Mouse (Mus musculus): ENCODE results near the gene Qpct. TPM values are rescaled to one million over a fixed set of nuclear protein-coding genes. Genes with fewer than 3 reads are reported as not detected.

Qpct gene
- polyA plus RNA-seq, 2 experiments = 5.1 to 8.8 TPM

DNA sequence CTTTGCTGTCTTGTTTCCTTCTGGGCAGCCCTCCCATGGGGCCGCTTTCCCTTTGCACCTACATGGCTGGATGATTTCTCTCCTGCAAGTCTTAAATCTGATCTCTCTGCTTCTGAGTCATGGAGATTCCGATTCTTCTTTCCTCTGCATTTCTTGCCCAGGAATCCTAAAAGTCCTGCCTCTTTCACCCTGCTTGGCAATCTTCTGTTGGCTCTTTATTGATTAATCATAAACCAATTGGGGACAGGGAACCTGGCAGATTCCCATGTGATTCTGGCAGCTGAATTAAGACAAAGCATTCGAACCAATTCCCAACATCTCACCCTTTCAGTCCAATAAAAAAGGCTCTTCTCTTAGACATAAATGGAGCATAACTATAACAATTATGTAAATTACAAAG lies 22.5 kb upstream of the Qpct start:
- H3K4me3 ChIP-seq (replicated peaks; ENCODE audit: low read length) = no peak overlapping the region
- 81% methylated on average over 3 of the region's 3 CpGs for WGBS
- TF ChIP-seq POLR2A (IDR thresholded peaks at IDR 0.05; ENCODE audit: borderline replicate concordance, extremely low read depth, insufficient read depth, insufficient read length) = no peak
- ATAC-seq (ENCODE audit: low FRiP score, low read depth) (no peak), DNase-seq (ENCODE audit: low spot score) (no peak)
- H3K4me1 ChIP-seq (ENCODE audit: control insufficient read depth, insufficient read depth, low read length) = no peaks in the 10 kb centered on the region
- no peaks in the 10 kb centered on the region for H3K36me3 ChIP-seq (ENCODE audit: control insufficient read depth, insufficient read depth, low read length)
- no peak overlapping the region for H3K4me2 ChIP-seq (replicated peaks; ENCODE audit: low read depth, low read length, severe bottlenecking)
- no peaks in the 10 kb centered on the region for H3K27me3 ChIP-seq (ENCODE audit: control insufficient read depth, insufficient read depth, low read length)
- H3K9ac ChIP-seq (ENCODE audit: low read depth, low read length, severe bottlenecking) = no peak overlapping the region
- H3K27ac ChIP-seq (replicated peaks; ENCODE audit: low read depth, low read length) = no peak overlapping the region
- H3K9me3 ChIP-seq (ENCODE audit: control insufficient read depth, low read length) = no peaks in the 10 kb centered on the region

GRCm38 (mm10) chr17:79031569-79031968 lies 20.1 kb upstream of the Qpct start:
- WGBS = 87% methylated on average over 5 of the region's 5 CpGs
- no peak for TF ChIP-seq POLR2A (IDR thresholded peaks at IDR 0.05; ENCODE audit: borderline replicate concordance, extremely low read depth, insufficient read depth, insufficient read length)
- Histone ChIP-seq H3K9ac (ENCODE audit: low read depth, low read length, severe bottlenecking) (no peak overlapping the region), H3K9me3 (ENCODE audit: control insufficient read depth, low read length) (no peaks in the 10 kb centered on the region), H3K36me3 (ENCODE audit: control insufficient read depth, insufficient read depth, low read length) (no peaks in the 10 kb centered on the region), H3K27me3 (ENCODE audit: control insufficient read depth, insufficient read depth, low read length) (no peaks in the 10 kb centered on the region), H3K4me1 (ENCODE audit: control insufficient read depth, insufficient read depth, low read length) (no peaks in the 10 kb centered on the region), H3K4me2 (replicated peaks; ENCODE audit: low read depth, low read length, severe bottlenecking) (no peak overlapping the region), H3K4me3 (replicated peaks; ENCODE audit: low read length) (no peak overlapping the region), H3K27ac (replicated peaks; ENCODE audit: low read depth, low read length) (no peak overlapping the region)
- DNase-seq (ENCODE audit: low spot score) (no peak), ATAC-seq (ENCODE audit: low FRiP score, low read depth) (no peak)

GRCm38 (mm10) chr17:79032782-79033181 lies 18.9 kb upstream of the Qpct start:
- H3K4me1 ChIP-seq (ENCODE audit: control insufficient read depth, insufficient read depth, low read length) = no peaks in the 10 kb centered on the region
- no peaks in the 10 kb centered on the region for H3K36me3 ChIP-seq (ENCODE audit: control insufficient read depth, insufficient read depth, low read length)
- no peak for TF ChIP-seq POLR2A (IDR thresholded peaks at IDR 0.05; ENCODE audit: borderline replicate concordance, extremely low read depth, insufficient read depth, insufficient read length)
- H3K27ac ChIP-seq (replicated peaks; ENCODE audit: low read depth, low read length) = no peak overlapping the region
- no peaks in the 10 kb centered on the region for H3K9me3 ChIP-seq (ENCODE audit: control insufficient read depth, low read length)
- 78% methylated on average over 4 of the region's 4 CpGs for WGBS
- no peak for DNase-seq (ENCODE audit: low spot score)
- H3K4me2 ChIP-seq (replicated peaks; ENCODE audit: low read depth, low read length, severe bottlenecking) = no peak overlapping the region
- no peaks in the 10 kb centered on the region for H3K27me3 ChIP-seq (ENCODE audit: control insufficient read depth, insufficient read depth, low read length)
- no peak overlapping the region for H3K9ac ChIP-seq (ENCODE audit: low read depth, low read length, severe bottlenecking)
- no peak overlapping the region for H3K4me3 ChIP-seq (replicated peaks; ENCODE audit: low read length)
- ATAC-seq (ENCODE audit: low FRiP score, low read depth) = no peak

- Histone ChIP-seq H3K9me3 (ENCODE audit: control insufficient read depth, low read length) (no peaks in the 10 kb centered on the region), H3K4me2 (replicated peaks; ENCODE audit: low read depth, low read length, severe bottlenecking) (no peak overlapping the region), H3K36me3 (ENCODE audit: control insufficient read depth, insufficient read depth, low read length) (no peaks in the 10 kb centered on the region), H3K9ac (ENCODE audit: low read depth, low read length, severe bottlenecking) (no peak overlapping the region), H3K27ac (replicated peaks; ENCODE audit: low read depth, low read length) (no peak overlapping the region), H3K27me3 (ENCODE audit: control insufficient read depth, insufficient read depth, low read length) (no peaks in the 10 kb centered on the region), H3K4me3 (replicated peaks; ENCODE audit: low read length) (no peak overlapping the region), H3K4me1 (ENCODE audit: control insufficient read depth, insufficient read depth, low read length) (no peaks in the 10 kb centered on the region)
- TF ChIP-seq POLR2A (IDR thresholded peaks at IDR 0.05; ENCODE audit: borderline replicate concordance, extremely low read depth, insufficient read depth, insufficient read length) = no peak
- ATAC-seq (ENCODE audit: low FRiP score, low read depth) (no peak), DNase-seq (ENCODE audit: low spot score) (no peak)
Observed at GRCm38 (mm10) chr17:79039660-79040059, 12.0 kb upstream of the Qpct start.

DNA sequence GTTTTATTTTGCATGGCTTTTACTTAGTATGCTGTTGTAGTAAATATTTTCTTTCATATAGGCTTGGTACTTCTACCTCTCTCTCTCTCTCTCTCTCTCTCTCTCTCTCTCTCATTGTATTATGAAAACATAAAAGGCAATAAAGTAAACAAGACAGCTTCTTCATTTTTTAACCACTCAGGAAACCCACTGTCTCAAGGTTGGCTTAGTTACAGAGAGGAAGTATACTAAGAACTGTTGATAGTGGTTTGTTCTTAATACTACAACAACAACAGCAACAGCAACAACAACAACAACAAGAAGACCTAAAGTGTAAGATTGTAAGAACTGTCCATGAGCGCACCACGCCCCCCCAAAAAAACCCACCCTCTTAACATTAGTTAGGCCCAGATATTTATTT lies 8.0 kb upstream of the Qpct start:
- no peak for TF ChIP-seq POLR2A (IDR thresholded peaks at IDR 0.05; ENCODE audit: borderline replicate concordance, extremely low read depth, insufficient read depth, insufficient read length)
- H3K27me3 ChIP-seq (ENCODE audit: control insufficient read depth, insufficient read depth, low read length) = no peaks in the 10 kb centered on the region
- ATAC-seq (ENCODE audit: low FRiP score, low read depth) (no peak), DNase-seq (ENCODE audit: low spot score) (no peak)
- no peak overlapping the region for H3K4me3 ChIP-seq (replicated peaks; ENCODE audit: low read length)
- no peak overlapping the region for H3K9ac ChIP-seq (ENCODE audit: low read depth, low read length, severe bottlenecking)
- H3K4me1 ChIP-seq (ENCODE audit: control insufficient read depth, insufficient read depth, low read length) = no peaks in the 10 kb centered on the region
- H3K27ac ChIP-seq (replicated peaks; ENCODE audit: low read depth, low read length) = no peak overlapping the region
- H3K9me3 ChIP-seq (ENCODE audit: control insufficient read depth, low read length) = no peaks in the 10 kb centered on the region
- H3K36me3 ChIP-seq (ENCODE audit: control insufficient read depth, insufficient read depth, low read length) = no peaks in the 10 kb centered on the region
- whole genome bisulfite sequencing = 94% methylated on average over 2 of the region's 2 CpGs
- no peak overlapping the region for H3K4me2 ChIP-seq (replicated peaks; ENCODE audit: low read depth, low read length, severe bottlenecking)

Data from limb, embryonic 14.5 days (tissue).